Comparison of ENCODE assay signal across 7 mouse cellular contexts in genomic region chr6:129333674-129334078, GRCm38 (mm10). TPM values are rescaled to one million over a fixed set of nuclear protein-coding genes. Genes with fewer than 3 reads are reported as not detected.
DNase-seq lines count a peak whose midpoint lies in the region; ATAC-seq lines count a peak whose summit lies in the region.

No protein-coding gene starts in this region.

- peak; percentile 64 to 67 for DNase-seq in cerebellum, postnatal 14 days
- DNase-seq in heart, adult 18-20 months = peak; percentile 54 to 74
- peak; percentile 40 for DNase-seq in kidney, adult 18-20 months
- peak; percentile 23 to 25 for DNase-seq in left cerebral cortex, postnatal 36 days (ENCODE audit: low spot score in 2 of 2)
- no peak for DNase-seq in midbrain, embryonic 11.5 days (ENCODE audit: low spot score, missing footprints)
- DNase-seq in skeletal muscle tissue, adult 2 months (ENCODE audit: low read depth, low spot score) = peak; percentile 43

- H3K4me2 ChIP-seq in midbrain, embryonic 11.5 days = no peak overlapping the region

- peak; percentile 100 for ATAC-seq in activated CD4-positive, CD25-positive, alpha-beta regulatory T cell, adult 4 months
- ATAC-seq in midbrain, embryonic 11.5 days (ENCODE audit: low FRiP score) = peak; percentile 83

- no peaks in the 10 kb centered on the region for H3K27me3 ChIP-seq in midbrain, embryonic 11.5 days (ENCODE audit: control insufficient read depth, insufficient read depth, low read length)

- H3K4me3 ChIP-seq in midbrain, embryonic 11.5 days (ENCODE audit: low read depth, low read length) = no peak overlapping the region

- 42% methylated on average over 11 of the region's 11 CpGs for WGBS in midbrain, embryonic 11.5 days

- H3K36me3 ChIP-seq in midbrain, embryonic 11.5 days (ENCODE audit: control insufficient read depth, insufficient read depth, low read length) = no peaks in the 10 kb centered on the region

- H3K27ac ChIP-seq in midbrain, embryonic 11.5 days (ENCODE audit: low read depth, low read length) = no peak overlapping the region

- H3K4me1 ChIP-seq in midbrain, embryonic 11.5 days (ENCODE audit: control insufficient read depth, insufficient read depth, low read length) = no peaks in the 10 kb centered on the region

- H3K9me3 ChIP-seq in midbrain, embryonic 11.5 days (ENCODE audit: control insufficient read depth, low read length) = no peaks in the 10 kb centered on the region

- intact Hi-C loops in left cerebral cortex, postnatal 36 days (cut with DNase I) = loop anchor here (2.0 kb wide), 1 partner anchor 29 kb away; no protein-coding TSS in a partner anchor

- no peak overlapping the region for H3K9ac ChIP-seq in midbrain, embryonic 11.5 days (ENCODE audit: low read length)

RNA-seq across cellular contexts. Expression of gene 4922502D21Rik, which starts 2.1 kb away (rescaled TPM):
- polyA plus RNA-seq in activated CD4-positive, CD25-positive, alpha-beta regulatory T cell, adult 4 months (2017; shearing (Covaris generic)) = not detected
- not detected for total RNA-seq in heart, adult 18-20 months (2021)
- total RNA-seq in left cerebral cortex, postnatal 36 days (2021) = not detected
- polyA plus RNA-seq in midbrain, embryonic 11.5 days (2014; fragmentation: Nextera tagmentation; extraction: Ambion mirVana) = not detected in 2 replicates

RNA-seq across cellular contexts. Expression of gene Clec12a, which starts 8.8 kb away (rescaled TPM):
- polyA plus RNA-seq in activated CD4-positive, CD25-positive, alpha-beta regulatory T cell, adult 4 months (2017; shearing (Covaris generic)) = under 1 TPM; 0.44 to 0.61 TPM
- total RNA-seq in heart, adult 18-20 months (2021) = under 1 TPM; 0.85 to 0.94 TPM
- total RNA-seq in left cerebral cortex, postnatal 36 days (2021) = under 1 TPM in 1 of 2 experiments, not detected in 1; 0.25 TPM
- polyA plus RNA-seq in midbrain, embryonic 11.5 days (2014; fragmentation: Nextera tagmentation; extraction: Ambion mirVana) = 0.10 and 0.30 TPM in 2 replicates

RNA-seq across cellular contexts. Expression of gene Clec12b, which starts 52.0 kb away (rescaled TPM):
- polyA plus RNA-seq in activated CD4-positive, CD25-positive, alpha-beta regulatory T cell, adult 4 months (2017; shearing (Covaris generic)) = not detected
- not detected for total RNA-seq in heart, adult 18-20 months (2021)
- total RNA-seq in left cerebral cortex, postnatal 36 days (2021) = not detected
- polyA plus RNA-seq in midbrain, embryonic 11.5 days (2014; fragmentation: Nextera tagmentation; extraction: Ambion mirVana) = not detected in 2 replicates

RNA-seq across cellular contexts. Expression of gene Cd69, which starts 58.4 kb away (rescaled TPM):
- 100 to 1,000 TPM; 233 to 245 TPM for polyA plus RNA-seq in activated CD4-positive, CD25-positive, alpha-beta regulatory T cell, adult 4 months (2017; shearing (Covaris generic))
- total RNA-seq in heart, adult 18-20 months (2021) = 1 to 10 TPM in 1 of 2 experiments, under 1 TPM in 1; 0.17 to 1.6 TPM
- total RNA-seq in left cerebral cortex, postnatal 36 days (2021) = not detected
- 0.10 TPM in 1 of 2 replicates, not detected in the other for polyA plus RNA-seq in midbrain, embryonic 11.5 days (2014; fragmentation: Nextera tagmentation; extraction: Ambion mirVana)
